ENCODE assay signal across 13 mouse cellular contexts in the genomic region with DNA sequence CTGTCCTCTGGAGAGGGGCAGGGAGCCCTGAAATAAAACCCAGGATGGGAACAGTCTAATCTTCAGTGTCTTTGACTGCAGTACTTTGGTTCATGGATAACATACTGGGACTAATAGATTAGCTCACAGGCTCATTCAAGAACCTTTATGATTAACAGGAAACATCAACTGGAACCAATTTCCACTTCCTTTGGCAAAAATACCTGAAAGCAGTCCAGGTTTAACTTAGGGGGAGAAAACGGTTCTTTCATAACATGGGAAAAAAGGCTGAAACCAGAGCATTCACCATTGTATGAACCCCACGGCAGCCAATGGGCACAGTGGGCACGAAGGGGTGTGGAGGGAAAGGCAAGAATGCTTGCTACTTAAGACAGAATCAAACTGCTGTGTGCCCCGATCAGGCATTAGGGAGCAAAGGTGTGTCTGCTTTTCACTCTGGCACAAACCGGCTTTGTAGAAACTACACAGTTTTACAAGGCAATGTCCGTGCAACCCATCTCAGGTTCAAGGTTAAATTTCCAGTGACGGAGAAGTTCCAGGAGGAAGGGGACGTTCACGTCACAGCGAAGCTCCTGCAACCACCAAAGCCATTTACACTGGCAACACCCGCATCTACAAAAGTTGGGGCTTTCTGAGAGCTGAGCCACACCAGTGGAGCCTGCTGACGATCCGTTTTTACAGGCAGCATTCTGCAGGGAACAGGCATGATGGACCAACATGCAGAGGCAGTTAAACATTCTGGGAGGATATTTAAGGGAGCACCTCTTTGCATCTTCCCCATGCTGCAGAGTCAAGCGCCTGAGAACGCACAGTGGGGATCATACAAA.
DNase-seq lines count a peak whose midpoint lies in the region; ATAC-seq and TF ChIP-seq lines count a peak whose summit lies in the region.
"Had no signal": no experiment of that assay in that cellular context is flagged by ENCODE, and none has a peak within 500 bp of the region (broad histone marks: within the 10 kb centered on the region; RNA-seq: fewer than 3 reads in every experiment).

No protein-coding gene starts in this region.

- TF ChIP-seq CTCF in gastrocnemius, adult 2 months (IDR thresholded peaks at IDR 0.05) = no peak
- TF ChIP-seq CTCF in layer of hippocampus, adult 2 months (conservative IDR thresholded peaks at IDR 0.05) = no peak

- H3K4me2 ChIP-seq in limb, embryonic 15.5 days = peak overlapping the region; percentile 27
- H3K4me2 ChIP-seq: liver, embryonic 15.5 days had no signal

- no peak overlapping the region for H3K9ac ChIP-seq in limb, embryonic 15.5 days
- H3K9ac ChIP-seq: liver, embryonic 15.5 days had no signal

- no peak overlapping the region for H3K27ac ChIP-seq in gastrocnemius, adult 2 months
- no peak overlapping the region for H3K27ac ChIP-seq in layer of hippocampus, adult 2 months
- peak overlapping the region; percentile 79 for H3K27ac ChIP-seq in limb, embryonic 15.5 days

- H3K27me3 ChIP-seq in limb, embryonic 15.5 days = no peaks in the 10 kb centered on the region
- H3K27me3 ChIP-seq: liver, embryonic 15.5 days had no signal

- intact Hi-C loops in gastrocnemius, adult 2 months (cut with DNase I) = no loop called here
- intact Hi-C loops in gastrocnemius, postnatal 14 days (cut with DNase I; ENCODE audit: low total_unique reads) = no loop called here

- no peaks in the 10 kb centered on the region for H3K9me3 ChIP-seq in limb, embryonic 15.5 days
- H3K9me3 ChIP-seq: liver, embryonic 15.5 days had no signal

- peak; percentile 38; the same call in 1 of the 2 replicates for ATAC-seq in limb, embryonic 15.5 days (ENCODE audit: insufficient number of reproducible peaks, low FRiP score, low TSS enrichment, low read depth)
- ATAC-seq: forebrain, embryonic 16.5 days had no signal

- DNase-seq in gastrocnemius, adult 2 months = no peak
- no peak for DNase-seq in gastrocnemius, postnatal 14 days
- no peak for DNase-seq in layer of hippocampus, adult 2 months (ENCODE audit: low spot score in 2 of 2)
- no peak for DNase-seq in layer of hippocampus, postnatal 14 days (ENCODE audit: low spot score in 2 of 2)
- peak; percentile 28 for DNase-seq in forelimb bud, embryonic 11.5 days (ENCODE audit: low read depth, low spot score)
- no peak for DNase-seq in right cerebral cortex, postnatal 4 days
- DNase-seq in c-Kit-positive CD71-positive TER-119-positive erythroid progenitor cells, embryonic 14.5 days (ENCODE audit: low spot score) = no peak
- DNase-seq: B cell, adult 2 months; heart, postnatal 4 days; midbrain, embryonic 14.5 days had no signal

- peak overlapping the region; percentile 11; the same call in 1 of the 2 replicates for H3K4me3 ChIP-seq in gastrocnemius, adult 2 months
- peak overlapping the region; percentile 29; the same call in 1 of the 2 replicates for H3K4me3 ChIP-seq in layer of hippocampus, adult 2 months
- no peak overlapping the region for H3K4me3 ChIP-seq in limb, embryonic 15.5 days
- H3K4me3 ChIP-seq: liver, embryonic 15.5 days had no signal

- peaks cover 44% of the 10 kb centered on the region for H3K4me1 ChIP-seq in limb, embryonic 15.5 days

- 24% methylated on average over 15 of the region's 15 CpGs for WGBS in limb, embryonic 15.5 days

- no peaks in the 10 kb centered on the region for H3K36me3 ChIP-seq in limb, embryonic 15.5 days
- H3K36me3 ChIP-seq: liver, embryonic 15.5 days had no signal
